Mouse (Mus musculus): ENCODE data around the gene Tmem108.

Tmem108 gene

GRCm38 (mm10) chr9:103489883-103490282, 271.8 kb downstream of the Tmem108 start:
- DNase-seq = no peak

- no peak for DNase-seq
These were observed 272.5 kb downstream of the Tmem108 start for GRCm38 (mm10) chr9:103489096-103489495.

GRCm38 (mm10) chr9:103486262-103486661, 275.4 kb downstream of the Tmem108 start:
- DNase-seq = no peak

GRCm38 (mm10) chr9:103485606-103486005, 276.0 kb downstream of the Tmem108 start:
- no peak for DNase-seq

- DNase-seq = no peak
These were observed 280.9 kb downstream of the Tmem108 start for GRCm38 (mm10) chr9:103480603-103481220.

- DNase-seq = no peak
These were observed 281.5 kb downstream of the Tmem108 start, which contains the start of gene Bfsp2 for GRCm38 (mm10) chr9:103480044-103480576. TSS of gene Bfsp2 (minus strand) at chr9:103480420.

GRCm38 (mm10) chr9:103475414-103475813, 286.2 kb downstream of the Tmem108 start:
- DNase-seq = no peak

GRCm38 (mm10) chr9:103473915-103474688, 287.5 kb downstream of the Tmem108 start:
- no peak for DNase-seq

GRCm38 (mm10) chr9:103471784-103472183, 289.9 kb downstream of the Tmem108 start:
- DNase-seq = no peak

- DNase-seq = no peak
These were observed 292.1 kb downstream of the Tmem108 start for GRCm38 (mm10) chr9:103469516-103469915.

- no peak for DNase-seq
These were observed 292.7 kb downstream of the Tmem108 start for GRCm38 (mm10) chr9:103468911-103469310.

- no peak for DNase-seq
These were observed 295.9 kb downstream of the Tmem108 start for GRCm38 (mm10) chr9:103465711-103466220.

GRCm38 (mm10) chr9:103465293-103465692, 296.3 kb downstream of the Tmem108 start:
- DNase-seq = no peak

- DNase-seq = no peak
These were observed 297.8 kb downstream of the Tmem108 start for GRCm38 (mm10) chr9:103463833-103464232.

GRCm38 (mm10) chr9:103459839-103460238, 301.8 kb downstream of the Tmem108 start:
- DNase-seq = no peak

GRCm38 (mm10) chr9:103459307-103459706, 302.3 kb downstream of the Tmem108 start:
- no peak for DNase-seq

- DNase-seq = no peak
These were observed 312.0 kb downstream of the Tmem108 start for GRCm38 (mm10) chr9:103449651-103450050.

GRCm38 (mm10) chr9:103449092-103449491, 312.5 kb downstream of the Tmem108 start:
- no peak for DNase-seq

GRCm38 (mm10) chr9:103444656-103445055, 317.0 kb downstream of the Tmem108 start:
- DNase-seq = no peak

- no peak for DNase-seq
These were observed 317.8 kb downstream of the Tmem108 start for GRCm38 (mm10) chr9:103443824-103444185.

- DNase-seq = no peak
These were observed 318.4 kb downstream of the Tmem108 start for GRCm38 (mm10) chr9:103443121-103443823.

- no peak for DNase-seq
These were observed 321.0 kb downstream of the Tmem108 start for GRCm38 (mm10) chr9:103440597-103440996.

GRCm38 (mm10) chr9:103437104-103437503, 324.5 kb downstream of the Tmem108 start:
- no peak for DNase-seq

All from cerebellum, adult 11 months (tissue).